Mouse (Mus musculus): ENCODE data around the gene Isoc2b. TPM values are rescaled to one million over a fixed set of nuclear protein-coding genes. Genes with fewer than 3 reads are reported as not detected.
"Not testable (repeated sequence)": the region's sequence is repeated elsewhere in the genome, so short reads cannot be mapped to it uniquely, and the experiment has no call there.

The Isoc2b gene
- total RNA-seq, 2 experiments from 2014 or later = 6.0 to 8.6 TPM

GRCm38 (mm10) chr7:4843604-4844244 is 26.3 kb downstream of the Isoc2b start:
- intact Hi-C loops (cut with DNase I) = loop anchor here (2.0 to 5.0 kb wide), 3 partner anchors 21 to 79 kb away; partner anchors contain the start of gene Nat14

GRCm38 (mm10) chr7:4842634-4843131 is 27.4 kb downstream of the Isoc2b start:
- DNase-seq (ENCODE audit: low spot score in 2 of 2) = peak; percentile 51 to 65
- intact Hi-C loops (cut with DNase I) = loop anchor here (5.0 kb wide), 2 partner anchors 60 to 80 kb away; partner anchors contain the start of gene Nat14

More at GRCm38 (mm10) chr7:4843604-4844244, 26.3 kb downstream of the Isoc2b start:
- peak; percentile 86 to 87 for DNase-seq (ENCODE audit: low spot score in 2 of 2)

- intact Hi-C loops (cut with DNase I) = loop anchor here (5.0 kb wide), 2 partner anchors 60 to 80 kb away; partner anchors contain the start of gene Nat14
- DNase-seq (ENCODE audit: low spot score in 2 of 2) = peak; percentile 51 to 61
These were observed 28.0 kb downstream of the Isoc2b start for GRCm38 (mm10) chr7:4842077-4842476.

- intact Hi-C loops (cut with DNase I) = no loop called here
These were observed 32.4 kb downstream of the Isoc2b start for GRCm38 (mm10) chr7:4837639-4838038.

GRCm38 (mm10) chr7:4836351-4836792 is 33.7 kb downstream of the Isoc2b start:
- intact Hi-C loops (cut with DNase I) = no loop called here
- DNase-seq (ENCODE audit: low spot score in 2 of 2) = peak; percentile 49 to 55

More at GRCm38 (mm10) chr7:4837639-4838038, 32.4 kb downstream of the Isoc2b start:
- DNase-seq (ENCODE audit: low spot score in 2 of 2) = no peak

- no peak for DNase-seq (ENCODE audit: low spot score in 2 of 2)
- intact Hi-C loops (cut with DNase I) = no loop called here
These were observed 34.3 kb downstream of the Isoc2b start for GRCm38 (mm10) chr7:4835631-4836327.

GRCm38 (mm10) chr7:4830476-4830875 is 39.6 kb downstream of the Isoc2b start:
- DNase-seq (ENCODE audit: low spot score in 2 of 2) = no peak
- intact Hi-C loops (cut with DNase I) = no loop called here

GRCm38 (mm10) chr7:4825365-4825764 is 44.7 kb downstream of the Isoc2b start:
- intact Hi-C loops (cut with DNase I) = no loop called here
- no peak for DNase-seq (ENCODE audit: low spot score in 2 of 2)

- intact Hi-C loops (cut with DNase I) = no loop called here
- no peak for DNase-seq (ENCODE audit: low spot score in 2 of 2)
These were observed 47.7 kb downstream of the Isoc2b start for GRCm38 (mm10) chr7:4822162-4822907.

GRCm38 (mm10) chr7:4821690-4822089 is 48.4 kb downstream of the Isoc2b start:
- no peak for DNase-seq (ENCODE audit: low spot score in 2 of 2)
- intact Hi-C loops (cut with DNase I) = no loop called here

GRCm38 (mm10) chr7:4820925-4821324 is 49.1 kb downstream of the Isoc2b start:
- DNase-seq (ENCODE audit: low spot score in 2 of 2); intact Hi-C loops (cut with DNase I): not testable (repeated sequence)

GRCm38 (mm10) chr7:4816559-4816958 is 53.5 kb downstream of the Isoc2b start:
- DNase-seq (ENCODE audit: low spot score in 2 of 2) = no peak

GRCm38 (mm10) chr7:4813105-4813791 is 56.8 kb downstream of the Isoc2b start:
- DNase-seq (ENCODE audit: low spot score in 2 of 2) = no peak
- intact Hi-C loops (cut with DNase I) = no loop called here

More at GRCm38 (mm10) chr7:4816559-4816958, 53.5 kb downstream of the Isoc2b start:
- intact Hi-C loops (cut with DNase I) = no loop called here

GRCm38 (mm10) chr7:4812303-4813104 is 57.6 kb downstream of the Isoc2b start, which contains the start of gene Ube2s:
TSS of gene Ube2s (minus strand) at chr7:4812590.
- intact Hi-C loops (cut with DNase I) = no loop called here
- DNase-seq (ENCODE audit: low spot score in 2 of 2) = peak; percentile 96 to 98

- no peak for DNase-seq (ENCODE audit: low spot score in 2 of 2)
- intact Hi-C loops (cut with DNase I) = no loop called here
These were observed 58.2 kb downstream of the Isoc2b start for GRCm38 (mm10) chr7:4811842-4812302.

- intact Hi-C loops (cut with DNase I); DNase-seq (ENCODE audit: low spot score in 2 of 2): not testable (repeated sequence)
These were observed 58.9 kb downstream of the Isoc2b start for GRCm38 (mm10) chr7:4811131-4811530.

GRCm38 (mm10) chr7:4806716-4807115 is 63.3 kb downstream of the Isoc2b start:
- DNase-seq (ENCODE audit: low spot score in 2 of 2) = no peak
- intact Hi-C loops (cut with DNase I) = no loop called here

- DNase-seq (ENCODE audit: low spot score in 2 of 2) = no peak
- intact Hi-C loops (cut with DNase I) = no loop called here
These were observed 67.8 kb downstream of the Isoc2b start for GRCm38 (mm10) chr7:4802247-4802646.
